Mouse (Mus musculus) embryonic facial prominence, embryonic 12.5 days (tissue): ENCODE data around the gene Irs2. TPM values are rescaled to one million over a fixed set of nuclear protein-coding genes. Genes with fewer than 3 reads are reported as not detected.

Experiments used
- ATAC-seq: fragments of 200-750 bp; cut with Nextera tagmentation; 2 replicates; pipeline ENCODE4 v1.8.0; 2017; ENCODE audit not compliant: insufficient number of reproducible peaks, insufficient read depth, low FRiP score, low TSS enrichment
- H3K27ac ChIP-seq: fragments of 300-500 bp; sonication (generic); 2 replicates; pipeline ENCODE4 v1.5.1; 2016; ENCODE audit warnings: mild to moderate bottlenecking
- H3K27me3 ChIP-seq: fragments of 300-500 bp; sonication (generic); 2 replicates; pipeline ENCODE4 v1.6.1; 2016; ENCODE audit warnings: mild to moderate bottlenecking, moderate library complexity
- H3K36me3 ChIP-seq: fragments of 300-500 bp; sonication (generic); 2 replicates; pipeline ENCODE4 v1.6.1; 2016; ENCODE audit warnings: mild to moderate bottlenecking
- H3K4me1 ChIP-seq: fragments of 300-500 bp; sonication (generic); 2 replicates; pipeline ENCODE4 v1.6.1; 2016
- H3K4me2 ChIP-seq: fragments of 300-500 bp; sonication (generic); replicated peaks from 2 replicates; pipeline ENCODE4 v1.6.1; 2016; ENCODE audit warnings: mild to moderate bottlenecking, moderate library complexity
- H3K4me3 ChIP-seq: fragments of 300-500 bp; sonication (generic); 2 replicates; pipeline ENCODE4 v1.5.1; 2016; ENCODE audit warnings: mild to moderate bottlenecking
- H3K9ac ChIP-seq: fragments of 300-500 bp; sonication (generic); 2 replicates; pipeline ENCODE4 v1.6.1; 2016; ENCODE audit warnings: mild to moderate bottlenecking, moderate library complexity
- H3K9me3 ChIP-seq: fragments of 300-500 bp; sonication (generic); 2 replicates; pipeline ENCODE4 v1.6.1; 2016; ENCODE audit warnings: mild to moderate bottlenecking, moderate library complexity
- WGBS: fragments of 180-500 bp; shearing (Covaris S2); methylation state at CpG from one replicate; pipeline ENCODE4 v1.1.7; 2016; 5-methylcytosine and 5-hydroxymethylcytosine counted together
- polyA plus RNA-seq: library from polyadenylated mRNA; unstranded; fragments of >200 nt; fragmentation: Nextera tagmentation; extraction: Ambion mirVana; gene quantifications from 2 replicates; pipeline ENCODE4 v1.2.1, GENCODE M21; 2016

Irs2 gene
- polyA plus RNA-seq, 1 experiment from 2014 or later, result 11.8 TPM

DNA sequence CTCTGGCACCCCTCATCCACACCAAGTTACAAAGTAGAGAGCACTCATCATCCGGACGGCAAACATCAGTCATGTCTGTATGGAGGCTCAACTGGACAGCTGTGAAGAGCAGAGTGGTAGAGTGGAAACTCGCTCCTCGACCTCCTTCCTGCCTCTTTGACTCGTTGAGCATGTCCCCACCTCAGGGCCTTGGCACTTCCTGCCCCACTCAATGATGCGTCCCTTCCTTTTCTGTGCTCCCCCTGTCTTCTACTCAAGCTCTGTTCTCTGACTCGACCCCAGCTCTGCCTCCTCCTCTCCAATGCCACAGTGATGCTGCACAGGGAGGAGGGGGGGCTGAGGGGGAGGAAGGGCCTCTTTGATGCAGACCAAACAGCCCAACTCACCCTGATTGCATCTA is 28.3 kb downstream of the Irs2 start:
- WGBS, result 50% methylated on average over 7 of the region's 7 CpGs
- Histone ChIP-seq H3K27me3 (no peaks in the 10 kb centered on the region), H3K9me3 (no peaks in the 10 kb centered on the region), H3K4me1 (peaks cover 34% of the 10 kb centered on the region), H3K36me3 (peaks cover 11% of the 10 kb centered on the region), H3K4me3 (no peak overlapping the region), H3K9ac (no peak overlapping the region), H3K4me2 (no peak overlapping the region), H3K27ac (no peak overlapping the region)
- ATAC-seq, result no peak

DNA sequence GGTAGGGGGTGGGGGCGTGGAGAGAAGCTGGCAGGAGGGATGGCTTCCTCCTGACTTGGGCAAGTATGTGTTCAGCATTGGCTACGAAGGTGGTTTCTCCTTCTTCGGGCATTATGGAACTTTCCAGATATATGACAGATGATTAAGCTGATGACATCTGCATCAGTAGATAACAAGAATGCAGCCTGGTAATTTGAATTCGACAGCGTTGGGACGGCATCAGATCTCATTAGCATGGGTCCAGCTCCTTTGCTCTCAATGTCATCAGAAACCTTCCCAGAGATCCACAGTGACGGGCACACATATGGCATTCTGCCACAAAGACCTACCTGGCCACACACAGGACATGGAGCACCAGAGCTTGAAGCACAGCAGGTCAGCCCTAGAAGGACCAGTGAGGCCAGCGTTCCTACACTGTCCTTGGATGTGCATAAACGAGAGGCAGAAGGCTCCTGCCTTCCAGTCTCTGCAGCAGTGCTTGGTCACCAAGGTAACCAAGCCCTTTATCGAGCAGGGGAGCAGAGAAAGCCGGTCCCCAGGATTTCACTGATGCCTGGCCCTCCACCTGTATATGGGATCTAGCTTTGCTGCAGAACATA is 29.0 kb downstream of the Irs2 start:
- H3K4me3 ChIP-seq, result no peak overlapping the region
- H3K27ac ChIP-seq, result no peak overlapping the region
- H3K4me1 ChIP-seq, result peaks cover 40% of the 10 kb centered on the region
- H3K27me3 ChIP-seq, result no peaks in the 10 kb centered on the region
- no peak overlapping the region for H3K4me2 ChIP-seq
- peaks cover 8% of the 10 kb centered on the region for H3K36me3 ChIP-seq
- no peak overlapping the region for H3K9ac ChIP-seq
- WGBS, result 64% methylated on average over 11 of the region's 11 CpGs
- H3K9me3 ChIP-seq, result no peaks in the 10 kb centered on the region
- ATAC-seq, result no peak

DNA sequence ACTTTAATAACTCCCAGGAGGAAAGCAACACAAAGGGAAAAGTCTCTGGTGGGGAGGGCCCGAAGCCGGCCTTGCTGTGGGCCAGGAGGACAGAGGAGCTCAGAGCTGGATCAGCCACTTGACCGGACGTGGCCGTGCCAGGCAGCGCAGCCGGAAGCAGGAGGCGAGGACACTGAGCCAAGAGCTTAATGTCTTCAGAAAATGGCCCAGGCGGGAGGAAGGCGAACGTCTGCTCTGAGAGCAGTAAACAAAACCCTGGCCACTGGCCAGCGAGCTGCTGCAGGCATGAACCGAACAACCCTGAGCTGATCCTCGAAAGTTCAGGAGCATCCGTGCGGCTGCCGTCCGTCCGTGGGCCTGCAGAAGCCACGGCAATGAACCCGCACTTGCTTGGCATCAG is 29.9 kb downstream of the Irs2 start:
- no peak overlapping the region for H3K9ac ChIP-seq
- H3K4me3 ChIP-seq, result no peak overlapping the region
- no peaks in the 10 kb centered on the region for H3K9me3 ChIP-seq
- H3K27ac ChIP-seq, result peak overlapping the region; percentile 4; the same call in 1 of the 2 replicates
- H3K27me3 ChIP-seq, result no peaks in the 10 kb centered on the region
- WGBS, result 67% methylated on average over 21 of the region's 21 CpGs
- no peak for ATAC-seq
- H3K36me3 ChIP-seq, result peaks cover under 1% of the 10 kb centered on the region; the same call in 1 of the 2 replicates
- H3K4me2 ChIP-seq, result no peak overlapping the region
- H3K4me1 ChIP-seq, result peaks cover 47% of the 10 kb centered on the region

DNA sequence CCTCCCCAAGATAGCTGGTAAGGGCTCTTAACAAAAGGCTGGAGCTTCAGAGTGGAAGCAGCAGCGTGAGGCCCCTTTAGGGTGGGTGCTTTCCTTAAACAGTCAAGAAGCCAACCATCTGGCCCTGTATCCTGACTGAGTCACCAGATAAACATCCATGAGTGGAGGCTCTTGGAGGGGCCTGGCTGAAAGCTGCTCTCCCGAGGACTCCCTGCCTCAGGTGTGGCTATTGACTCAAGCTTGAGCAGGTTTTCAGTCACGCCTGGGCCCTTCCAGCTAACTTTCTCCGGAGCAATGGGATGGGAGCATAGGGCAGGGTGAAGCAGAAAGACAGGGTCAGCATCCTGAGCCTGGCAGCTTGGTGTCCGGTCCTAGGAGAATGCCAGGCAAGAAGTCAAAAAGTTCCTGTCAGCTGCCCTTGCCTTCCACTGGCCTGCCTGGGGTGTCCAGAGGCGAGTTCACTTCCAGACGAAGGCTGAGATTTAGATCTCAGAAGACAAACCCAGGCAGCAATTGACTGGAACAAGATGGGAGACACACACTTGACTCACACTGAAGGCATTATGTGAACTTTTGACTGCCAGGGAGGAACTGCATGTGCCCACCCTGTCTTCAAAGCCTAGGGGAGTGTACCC is 30.4 kb downstream of the Irs2 start:
- no peaks in the 10 kb centered on the region for H3K9me3 ChIP-seq
- 0 out of 2 replicates have a peak, but pooled peaks have one; percentile 12 for ATAC-seq

DNA sequence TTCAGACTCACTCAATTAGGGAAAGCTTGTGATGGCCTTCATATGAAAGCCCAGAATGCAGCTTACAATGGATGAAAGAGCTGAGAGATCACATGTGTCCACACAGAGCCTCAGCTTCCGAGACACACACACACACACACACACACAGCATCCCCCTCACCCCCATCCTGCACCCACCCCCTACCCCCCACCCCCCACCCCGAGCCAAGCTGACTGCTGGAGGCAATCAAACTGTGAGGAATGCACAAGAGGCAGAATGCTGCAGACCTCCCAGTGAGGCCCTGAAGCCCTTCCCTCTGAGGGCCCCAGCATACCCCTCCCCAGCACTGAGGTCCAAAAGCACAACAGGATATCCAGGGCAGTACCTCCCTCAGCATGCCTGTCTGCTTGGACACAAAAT is 33.6 kb downstream of the Irs2 start:
- H3K36me3 ChIP-seq, result no peaks in the 10 kb centered on the region
- WGBS, result 7% methylated on average over 2 of the region's 2 CpGs
- H3K4me2 ChIP-seq, result no peak overlapping the region
- H3K27ac ChIP-seq, result peak overlapping the region; percentile 24
- peaks cover 3% of the 10 kb centered on the region; the same call in 1 of the 2 replicates for H3K27me3 ChIP-seq
- no peak overlapping the region for H3K4me3 ChIP-seq
- H3K9me3 ChIP-seq, result no peaks in the 10 kb centered on the region
- peaks cover 71% of the 10 kb centered on the region for H3K4me1 ChIP-seq
- peak; percentile 31; the same call in 1 of the 2 replicates for ATAC-seq
- H3K9ac ChIP-seq, result no peak overlapping the region

More for the DNA sequence above, 30.4 kb downstream of the Irs2 start:
- Histone ChIP-seq H3K4me3 (no peak overlapping the region), H3K4me1 (peaks cover 52% of the 10 kb centered on the region), H3K36me3 (no peaks in the 10 kb centered on the region), H3K27ac (peak overlapping the region; percentile 4; the same call in 1 of the 2 replicates), H3K27me3 (no peaks in the 10 kb centered on the region), H3K4me2 (no peak overlapping the region), H3K9ac (no peak overlapping the region)
- 52% methylated on average over 7 of the region's 7 CpGs for WGBS

DNA sequence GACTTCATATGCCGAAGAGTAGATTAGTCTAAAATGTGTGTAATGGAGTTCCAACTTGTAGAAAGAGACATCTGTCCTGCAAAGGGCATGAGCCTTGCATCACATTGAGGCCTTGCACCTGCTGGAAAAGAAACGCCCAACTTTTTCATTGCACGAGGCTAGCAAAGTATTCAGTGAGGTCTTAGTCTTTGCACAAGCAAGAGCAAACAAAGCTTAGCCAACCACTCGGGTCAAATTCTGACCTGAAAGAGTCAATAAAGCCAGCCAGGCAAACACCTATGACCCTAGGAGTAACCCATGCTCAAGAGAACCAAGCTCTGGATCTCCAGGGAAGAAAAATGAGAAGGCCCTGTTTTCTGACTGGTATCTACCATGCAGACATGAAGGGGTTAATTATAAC is 34.1 kb downstream of the Irs2 start:
- Histone ChIP-seq H3K4me3 (no peak overlapping the region), H3K27me3 (peaks cover 3% of the 10 kb centered on the region; the same call in 1 of the 2 replicates), H3K27ac (peak overlapping the region; percentile 24), H3K4me2 (no peak overlapping the region), H3K9ac (no peak overlapping the region), H3K9me3 (no peaks in the 10 kb centered on the region), H3K4me1 (peaks cover 68% of the 10 kb centered on the region), H3K36me3 (no peaks in the 10 kb centered on the region)
- no peak for ATAC-seq
- 62% methylated on average over 4 of the region's 4 CpGs for WGBS

DNA sequence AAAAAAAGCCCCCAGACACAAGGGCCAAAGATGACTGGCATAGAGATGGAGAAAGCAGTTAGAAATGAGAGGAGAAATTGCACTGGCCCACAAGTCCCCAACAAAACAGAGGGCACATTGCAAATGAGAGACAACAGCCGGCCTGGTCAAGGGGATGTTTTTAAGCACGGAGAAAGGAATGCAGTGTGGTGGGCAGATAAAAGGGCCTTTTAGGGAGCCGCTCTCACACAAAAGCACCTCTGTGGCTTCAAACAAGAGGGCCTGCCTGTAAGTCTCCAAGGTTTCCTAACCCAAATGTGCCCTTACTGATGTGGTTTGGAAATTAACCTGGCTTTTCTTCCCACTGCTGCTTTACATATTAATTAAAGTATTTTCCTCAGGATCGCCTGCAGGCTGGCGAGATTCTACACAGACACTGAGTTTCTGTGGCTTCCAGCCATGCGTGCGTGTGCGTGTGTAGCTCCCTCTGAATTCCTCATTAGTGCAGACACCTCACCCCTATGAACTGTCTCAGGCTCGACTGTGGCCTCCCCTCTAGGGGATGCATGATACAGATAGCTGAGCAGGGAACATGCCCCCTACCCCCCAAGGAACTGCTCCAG is 35.3 kb downstream of the Irs2 start:
- peaks cover 3% of the 10 kb centered on the region; the same call in 1 of the 2 replicates for H3K27me3 ChIP-seq
- H3K4me3 ChIP-seq, result no peak overlapping the region
- no peak overlapping the region for H3K9ac ChIP-seq
- no peaks in the 10 kb centered on the region for H3K9me3 ChIP-seq
- H3K4me2 ChIP-seq, result no peak overlapping the region
- peak overlapping the region; percentile 69; the same call in 1 of the 2 replicates for H3K27ac ChIP-seq
- 17% methylated on average over 9 of the region's 9 CpGs for WGBS
- H3K4me1 ChIP-seq, result peaks cover 64% of the 10 kb centered on the region
- no peak for ATAC-seq
- no peaks in the 10 kb centered on the region for H3K36me3 ChIP-seq

DNA sequence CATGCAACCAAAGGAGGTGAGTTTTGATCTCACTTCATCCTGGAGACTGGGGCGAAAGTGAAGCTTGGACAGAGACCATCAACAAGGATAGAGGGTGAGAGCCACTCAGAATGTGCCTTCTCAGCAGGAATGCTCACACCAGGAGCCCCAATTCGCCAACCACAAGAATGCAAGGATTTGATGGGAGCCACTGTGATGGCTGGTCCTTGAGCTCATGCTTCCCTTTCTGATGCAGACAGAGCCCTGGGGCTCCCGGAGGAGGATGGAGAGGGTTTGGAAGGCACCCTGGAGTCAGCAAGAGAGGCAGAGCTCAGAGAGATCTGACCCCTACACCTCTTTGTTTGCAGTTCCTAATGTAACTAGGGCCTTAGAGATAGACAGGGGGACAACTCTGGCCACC is 36.3 kb downstream of the Irs2 start:
- no peak overlapping the region for H3K27ac ChIP-seq
- no peak overlapping the region for H3K4me3 ChIP-seq
- H3K27me3 ChIP-seq, result peaks cover 3% of the 10 kb centered on the region; the same call in 1 of the 2 replicates
- peaks cover 61% of the 10 kb centered on the region for H3K4me1 ChIP-seq
- no peaks in the 10 kb centered on the region for H3K36me3 ChIP-seq
- H3K9ac ChIP-seq, result no peak overlapping the region
- no peaks in the 10 kb centered on the region for H3K9me3 ChIP-seq
- 44% methylated on average over 3 of the region's 3 CpGs for WGBS
- H3K4me2 ChIP-seq, result no peak overlapping the region
- ATAC-seq, result no peak

DNA sequence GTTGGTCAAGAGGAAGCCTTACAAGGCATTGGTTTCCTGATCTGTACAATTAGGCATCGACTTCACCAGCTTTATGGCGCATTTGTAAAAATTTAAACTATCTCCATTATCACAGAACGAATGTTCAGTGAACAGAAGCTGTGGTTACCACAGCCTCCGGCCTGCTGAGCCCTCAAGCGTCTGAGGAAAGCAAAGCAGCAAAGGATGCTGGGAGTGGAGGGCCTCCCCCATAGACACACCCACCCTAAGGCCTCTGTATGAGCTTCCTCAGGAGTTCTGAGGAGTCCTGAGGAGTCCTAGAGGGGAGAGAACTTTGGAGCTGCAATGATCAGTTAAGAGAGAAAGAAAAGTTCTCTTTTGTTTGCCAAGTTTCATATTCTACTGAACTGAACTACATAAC is 36.7 kb downstream of the Irs2 start:
- Histone ChIP-seq H3K4me2 (no peak overlapping the region), H3K27me3 (peaks cover 3% of the 10 kb centered on the region; the same call in 1 of the 2 replicates), H3K36me3 (no peaks in the 10 kb centered on the region), H3K9ac (no peak overlapping the region), H3K27ac (no peak overlapping the region), H3K9me3 (no peaks in the 10 kb centered on the region), H3K4me3 (no peak overlapping the region), H3K4me1 (peaks cover 64% of the 10 kb centered on the region)
- no peak for ATAC-seq
- WGBS, result 84% methylated on average over 5 of the region's 5 CpGs

DNA sequence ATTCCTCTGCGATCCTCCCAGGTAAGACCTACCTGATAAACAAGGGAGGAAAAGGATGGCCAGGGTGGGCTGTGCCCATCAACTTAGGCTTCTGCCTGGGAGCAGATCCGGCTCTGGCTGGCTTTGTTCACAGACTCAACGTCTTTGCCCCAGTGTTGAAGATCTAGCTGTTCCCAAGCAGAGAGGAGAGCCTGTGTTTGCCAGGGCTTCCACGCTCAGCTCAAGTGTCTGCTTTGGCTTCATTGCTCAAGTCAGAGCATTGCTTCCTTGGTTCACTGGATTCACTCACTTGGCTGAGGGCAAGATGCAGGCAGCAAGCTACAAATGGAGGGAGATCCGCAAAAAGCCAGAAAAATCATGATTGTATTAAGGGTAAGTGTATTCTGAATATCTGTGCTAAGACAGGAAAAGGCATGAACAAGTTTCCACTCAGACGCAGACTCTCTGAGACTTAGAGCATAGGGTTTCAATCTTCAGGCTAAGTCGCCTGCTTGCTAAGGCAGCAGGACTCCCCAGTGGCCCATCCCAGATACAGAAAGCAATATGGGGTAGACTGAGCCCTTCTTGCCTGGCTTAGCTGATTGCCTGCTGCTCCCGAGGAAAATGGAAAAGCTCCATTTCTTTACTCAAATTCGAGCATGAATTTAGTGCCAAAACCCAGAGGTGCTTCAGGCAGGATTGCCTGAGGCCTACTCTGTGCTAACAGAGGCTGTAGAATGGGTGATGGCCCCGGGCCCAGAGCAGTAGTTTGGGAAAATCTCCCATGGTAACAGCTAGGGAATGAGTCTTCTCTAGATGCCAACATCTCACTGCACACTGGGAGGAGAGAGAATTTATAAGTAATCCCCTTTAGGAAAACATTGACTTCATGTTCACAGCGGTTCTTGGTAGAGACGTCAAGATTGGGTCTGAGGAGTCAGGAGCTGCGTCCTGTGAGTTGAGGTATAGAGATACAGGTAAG is 37.5 kb downstream of the Irs2 start:
- 68% methylated on average over 13 of the region's 13 CpGs for WGBS
- no peak overlapping the region for H3K9ac ChIP-seq
- H3K4me2 ChIP-seq, result no peak overlapping the region
- H3K36me3 ChIP-seq, result no peaks in the 10 kb centered on the region
- peaks cover 71% of the 10 kb centered on the region for H3K4me1 ChIP-seq
- no peak overlapping the region for H3K4me3 ChIP-seq
- no peak for ATAC-seq
- no peaks in the 10 kb centered on the region for H3K9me3 ChIP-seq
- peaks cover 3% of the 10 kb centered on the region; the same call in 1 of the 2 replicates for H3K27me3 ChIP-seq
- peak overlapping the region; percentile 47; the same call in 1 of the 2 replicates for H3K27ac ChIP-seq

DNA sequence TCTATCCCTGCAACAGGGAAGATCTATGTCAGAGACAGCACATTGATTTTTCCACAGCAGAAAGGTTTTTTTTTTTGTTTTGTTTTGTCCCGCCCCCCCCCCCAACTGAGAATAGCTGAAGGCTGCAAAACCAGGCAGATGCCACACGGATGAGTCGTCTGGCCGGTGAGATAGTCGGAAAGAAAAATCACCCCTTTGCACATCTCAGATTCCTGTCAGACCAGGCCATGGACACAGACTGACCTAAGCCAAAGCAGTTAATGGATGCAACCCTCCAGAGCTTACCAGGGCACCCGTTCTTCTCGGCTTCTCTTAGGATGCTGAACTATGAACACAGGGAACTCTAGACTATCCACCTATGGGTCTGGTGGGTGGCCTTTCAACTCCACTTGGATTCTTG is 39.6 kb downstream of the Irs2 start:
- Histone ChIP-seq H3K9ac (no peak overlapping the region), H3K27me3 (peaks cover 3% of the 10 kb centered on the region; the same call in 1 of the 2 replicates), H3K4me2 (no peak overlapping the region), H3K36me3 (no peaks in the 10 kb centered on the region), H3K4me3 (no peak overlapping the region), H3K27ac (no peak overlapping the region), H3K4me1 (peaks cover 71% of the 10 kb centered on the region), H3K9me3 (no peaks in the 10 kb centered on the region)
- WGBS, result 35% methylated on average over 7 of the region's 7 CpGs
- no peak for ATAC-seq
